Mouse (Mus musculus) large intestine, adult 2 months (tissue): ENCODE data around the gene Lefty2. TPM values are rescaled to one million over a fixed set of nuclear protein-coding genes. Genes with fewer than 3 reads are reported as not detected.
"Not testable (repeated sequence)": the region's sequence is repeated elsewhere in the genome, so short reads cannot be mapped to it uniquely, and the experiment has no call there.

ENCODE experiments used
- DNase-seq: peaks from one replicate; pipeline ENCODE4 v3.0.0-alpha.2; 2012; ENCODE audit warnings: low read depth, low spot score
- WGBS: fragments of 180-500 bp; shearing (Covaris S2); methylation state at CpG from one replicate; pipeline ENCODE4 v1.1.7; 2018; 5-methylcytosine and 5-hydroxymethylcytosine counted together
- polyA plus RNA-seq: library from polyadenylated mRNA; depleted of rRNA; stranded (reverse); fragments of >200 nt; gene quantifications from 2 replicates; pipeline ENCODE4 v1.2.3, GENCODE M21; 2012

The Lefty2 gene
- polyA plus RNA-seq, 1 experiment: not detected

GRCm38 (mm10) chr1:180926286-180926685 is 33.4 kb downstream of the Lefty2 start:
- whole genome bisulfite sequencing: 32% methylated on average over 4 of the region's 4 CpGs
- no peak for DNase-seq

DNA sequence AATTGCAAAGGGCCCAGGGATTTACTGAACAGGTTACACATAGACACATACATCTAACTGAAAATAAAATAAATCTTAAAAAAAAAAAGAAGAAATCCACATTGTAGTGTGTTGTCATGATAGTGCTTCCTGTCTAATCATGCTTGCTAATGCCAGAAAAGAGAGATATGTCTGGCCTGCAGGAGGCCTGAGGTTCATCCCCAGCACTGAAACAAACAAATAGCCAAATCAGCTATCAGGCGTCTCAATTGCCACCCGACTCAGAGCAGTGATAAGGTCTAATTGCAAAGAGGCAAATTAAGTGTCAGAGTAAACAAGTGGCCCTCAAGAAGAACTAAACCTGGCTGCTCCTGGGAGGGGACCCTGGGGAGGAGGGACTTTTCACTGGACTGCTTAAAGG is 36.7 kb downstream of the Lefty2 start:
- no peak for DNase-seq
- WGBS: 68% methylated on average over 2 of the region's 2 CpGs

- WGBS: 58% methylated on average over 3 of the region's 3 CpGs
- no peak for DNase-seq
Observed at GRCm38 (mm10) chr1:180931106-180931505, 38.2 kb downstream of the Lefty2 start.

GRCm38 (mm10) chr1:180933659-180934058 is 40.8 kb downstream of the Lefty2 start:
- no peak for DNase-seq
- 54% methylated on average over 6 of the region's 6 CpGs for WGBS

- DNase-seq: no peak
- 78% methylated on average over 21 of the region's 21 CpGs for whole genome bisulfite sequencing
Observed at GRCm38 (mm10) chr1:180934467-180935419, 41.8 kb downstream of the Lefty2 start, which contains the start of gene Lefty1. Lefty1 (plus strand) TSS chr1:180935022.

- 3% methylated on average over 41 of the region's 41 CpGs for WGBS
- DNase-seq: not testable (repeated sequence)
Observed at GRCm38 (mm10) chr1:180936610-180937398, 43.9 kb downstream of the Lefty2 start.

GRCm38 (mm10) chr1:180937631-180938030 is 44.7 kb downstream of the Lefty2 start:
- not testable (repeated sequence) for DNase-seq
- 90% methylated on average over 13 of the region's 13 CpGs for WGBS

DNA sequence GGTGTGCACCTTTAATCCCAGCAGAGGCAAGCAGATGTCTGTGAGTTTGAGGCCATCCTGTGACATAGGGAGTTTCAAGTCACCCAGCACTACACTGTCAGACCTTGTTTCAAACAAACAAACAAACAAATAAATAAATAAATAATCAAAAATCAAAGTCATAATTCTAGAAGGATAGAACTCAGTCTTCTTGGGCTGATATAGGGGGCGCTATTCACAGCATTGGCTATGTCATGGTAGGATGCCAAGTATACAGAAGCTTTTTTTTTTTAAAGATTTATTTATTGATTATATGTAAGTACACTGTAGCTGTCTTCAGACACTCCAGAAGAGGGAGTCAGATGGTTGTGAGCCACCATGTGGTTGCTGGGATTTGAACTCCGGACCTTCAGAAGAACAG is 45.9 kb downstream of the Lefty2 start:
- 88% methylated on average over 2 of the region's 2 CpGs for WGBS

DNA sequence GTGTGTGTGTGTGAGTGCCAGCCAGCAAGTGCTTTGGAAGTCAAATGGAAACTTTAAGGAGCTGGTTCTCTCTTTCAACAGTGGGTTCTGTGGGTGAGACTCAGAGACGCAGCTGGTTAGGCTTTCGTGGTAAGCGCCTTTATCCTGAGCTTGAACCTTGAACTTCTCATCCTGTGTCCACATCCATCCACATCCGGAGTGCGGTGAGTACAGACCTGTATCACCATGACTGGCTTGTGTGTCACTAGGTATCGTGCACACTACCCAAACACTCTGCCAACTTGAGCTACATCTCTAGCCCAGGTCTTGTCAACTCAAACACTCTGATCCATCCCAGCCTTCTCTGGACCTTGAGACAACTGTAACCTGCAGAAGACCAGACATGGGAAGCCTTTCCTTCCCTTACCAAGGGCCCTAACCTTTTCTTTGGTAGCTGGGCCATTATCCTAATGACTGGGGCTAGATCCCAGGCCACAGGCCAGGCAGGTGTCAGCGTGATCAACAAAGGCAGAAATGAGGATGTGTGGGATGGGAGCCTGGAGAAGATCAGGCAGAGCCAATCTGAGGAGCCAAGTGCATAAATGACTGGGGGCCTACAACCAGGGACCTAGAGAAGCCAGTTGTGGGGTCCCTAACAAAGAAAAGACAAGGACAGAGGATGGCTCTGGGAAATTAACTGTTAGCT is 48.0 kb downstream of the Lefty2 start:
- 34% methylated on average over 7 of the region's 7 CpGs for WGBS
- no peak for DNase-seq

More for the DNA sequence above, 45.9 kb downstream of the Lefty2 start:
- DNase-seq: not testable (repeated sequence)

- WGBS: 2% methylated on average over 18 of the region's 18 CpGs
- DNase-seq: no peak
Observed at GRCm38 (mm10) chr1:180941726-180942125, 48.8 kb downstream of the Lefty2 start.

GRCm38 (mm10) chr1:180942166-180943031 is 49.5 kb downstream of the Lefty2 start, which contains the start of gene Tmem63a:
Tmem63a (plus strand) TSS chr1:180942344.
- DNase-seq: no peak
- under 1% methylated on average over 72 of the region's 73 CpGs for WGBS

- DNase-seq: no peak
- WGBS: 18% methylated on average over 11 of the region's 11 CpGs
Observed at GRCm38 (mm10) chr1:180943032-180943644, 50.2 kb downstream of the Lefty2 start.

- DNase-seq: no peak
- WGBS: 21% methylated on average over 1 of the region's 1 CpGs
Observed at GRCm38 (mm10) chr1:180943896-180944295, 51.0 kb downstream of the Lefty2 start.

- DNase-seq: no peak
- WGBS: 33% methylated on average over 4 of the region's 4 CpGs
Observed at GRCm38 (mm10) chr1:180944553-180944952, 51.6 kb downstream of the Lefty2 start.

- no peak for DNase-seq
- WGBS: 8% methylated on average over 20 of the region's 20 CpGs
Observed at GRCm38 (mm10) chr1:180945001-180945980, 52.4 kb downstream of the Lefty2 start.

GRCm38 (mm10) chr1:180946448-180946847 is 53.5 kb downstream of the Lefty2 start:
- no peak for DNase-seq
- WGBS: 17% methylated on average over 6 of the region's 6 CpGs
